Mouse (Mus musculus): ENCODE measurements around the gene Spaar. TPM values are rescaled to one million over a fixed set of nuclear protein-coding genes. Genes with fewer than 3 reads are reported as not detected.

Gene Spaar
- total RNA-seq, 1 experiment: 0.62 TPM

DNA sequence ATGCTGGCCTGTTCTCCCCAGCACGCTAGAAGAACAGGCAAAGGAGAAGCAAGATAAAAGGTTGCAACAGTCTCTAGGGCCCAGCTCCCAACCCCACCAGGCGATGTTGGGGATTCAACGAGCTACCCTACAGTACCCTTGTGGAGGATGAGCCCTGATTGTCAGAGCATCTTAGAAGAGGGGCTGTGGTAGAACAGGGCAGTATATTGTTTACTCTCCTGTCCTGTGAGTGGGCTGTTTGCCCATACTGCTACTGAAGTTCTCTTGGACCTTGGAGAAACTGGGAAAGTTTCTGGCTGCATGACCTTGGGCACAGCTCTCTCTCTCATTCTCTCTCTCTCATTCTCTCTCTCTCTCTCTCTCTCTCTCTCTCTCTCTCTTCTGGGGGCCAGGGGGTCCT, 708 bp upstream of the Spaar start:
- Histone ChIP-seq H3K27ac (ENCODE audit: insufficient read depth, low read depth, low read length, poor library complexity, severe bottlenecking) (no peak overlapping the region), H3K9me3 (ENCODE audit: control insufficient read depth, insufficient read depth, low read depth, low read length) (no peaks in the 10 kb centered on the region), H3K36me3 (ENCODE audit: control insufficient read depth, insufficient read depth, low read length, poor library complexity, severe bottlenecking) (no peaks in the 10 kb centered on the region), H3K4me3 (ENCODE audit: insufficient read depth in 1 of 2, low read depth in 1 of 2, low read length in 2 of 2, poor library complexity in 1 of 2, severe bottlenecking in 1 of 2) (no peak overlapping the region), H3K4me1 (ENCODE audit: control insufficient read depth in 2 of 2, insufficient read depth in 2 of 2, low read length in 2 of 2, poor library complexity in 1 of 2) (peaks cover 5 to 13% of the 10 kb centered on the region in 2 experiments; a peak in 3 of 4 replicates), H3K9ac (ENCODE audit: insufficient read depth, low read depth, low read length, poor library complexity, severe bottlenecking) (no peak overlapping the region)
- in situ Hi-C loops (cut with MboI; ENCODE audit: low sequenced_read_pairs in 2 of 2, unreplicated experiment in 2 of 2): loop anchor here (25.0 kb wide), 1 partner anchor 133 kb away; the partner anchor contains the start of gene Olfr155 (in 2 of the 2)
- TF ChIP-seq MAFK (IDR thresholded peaks at IDR 0.05; ENCODE audit: insufficient read depth, low read depth, low read length): no peak
- no peak for TF ChIP-seq ZC3H11A (IDR thresholded peaks at IDR 0.05; ENCODE audit: borderline replicate concordance, low read depth, low read length)
- TF ChIP-seq CHD2 (IDR thresholded peaks at IDR 0.05; ENCODE audit: low read depth, low read length): no peak
- TF ChIP-seq ZNF384 (IDR thresholded peaks at IDR 0.05; ENCODE audit: low read depth, low read length): no peak
- TF ChIP-seq HCFC1 (IDR thresholded peaks at IDR 0.05; ENCODE audit: borderline replicate concordance, insufficient read depth, low read length): no peak
- DNase-seq (ENCODE audit: low read depth, low spot score): no peak

DNA sequence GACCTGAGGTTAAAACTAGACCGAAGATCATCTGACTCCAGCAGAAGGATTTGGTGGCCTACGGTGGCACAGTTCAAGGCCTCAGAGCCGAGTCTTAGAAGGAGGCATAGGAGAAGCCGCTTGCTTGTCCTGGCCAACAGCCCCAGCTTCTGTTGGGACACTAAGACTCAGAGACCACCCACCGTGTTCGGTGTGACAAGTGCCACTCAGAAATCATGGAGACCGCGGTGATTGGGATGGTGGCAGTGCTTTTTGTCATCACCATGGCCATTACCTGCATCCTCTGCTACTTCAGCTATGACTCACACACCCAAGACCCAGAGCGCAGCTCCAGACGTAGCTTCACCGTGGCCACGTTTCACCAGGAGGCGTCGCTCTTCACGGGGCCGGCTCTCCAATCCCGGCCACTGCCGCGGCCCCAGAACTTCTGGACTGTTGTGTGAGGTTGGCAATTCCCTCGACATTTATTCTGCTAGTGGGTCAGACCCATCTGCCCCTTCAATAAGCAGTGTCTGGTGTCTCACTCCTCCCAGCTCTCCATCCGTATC, 990 bp downstream of the Spaar start:
- Histone ChIP-seq H3K9me3 (ENCODE audit: control insufficient read depth, insufficient read depth, low read depth, low read length) (no peaks in the 10 kb centered on the region), H3K4me3 (ENCODE audit: insufficient read depth in 1 of 2, low read depth in 1 of 2, low read length in 2 of 2, poor library complexity in 1 of 2, severe bottlenecking in 1 of 2) (no peak overlapping the region), H3K4me1 (ENCODE audit: control insufficient read depth in 2 of 2, insufficient read depth in 2 of 2, low read length in 2 of 2, poor library complexity in 1 of 2) (peaks cover 5 to 13% of the 10 kb centered on the region in 2 experiments; a peak in 3 of 4 replicates), H3K36me3 (ENCODE audit: control insufficient read depth, insufficient read depth, low read length, poor library complexity, severe bottlenecking) (no peaks in the 10 kb centered on the region), H3K27ac (ENCODE audit: insufficient read depth, low read depth, low read length, poor library complexity, severe bottlenecking) (no peak overlapping the region), H3K9ac (ENCODE audit: insufficient read depth, low read depth, low read length, poor library complexity, severe bottlenecking) (no peak overlapping the region)
- no peak for DNase-seq (ENCODE audit: low read depth, low spot score)
- in situ Hi-C loops (cut with MboI; ENCODE audit: low sequenced_read_pairs in 2 of 2, unreplicated experiment in 2 of 2): loop anchor here (25.0 kb wide), 1 partner anchor 131 kb away; the partner anchor contains the start of gene Olfr155 (in 2 of the 2)
- no peak for TF ChIP-seq ZC3H11A (IDR thresholded peaks at IDR 0.05; ENCODE audit: borderline replicate concordance, low read depth, low read length)
- no peak for TF ChIP-seq HCFC1 (IDR thresholded peaks at IDR 0.05; ENCODE audit: borderline replicate concordance, insufficient read depth, low read length)
- TF ChIP-seq MAFK (IDR thresholded peaks at IDR 0.05; ENCODE audit: insufficient read depth, low read depth, low read length): no peak
- no peak for TF ChIP-seq CHD2 (IDR thresholded peaks at IDR 0.05; ENCODE audit: low read depth, low read length)
- no peak for TF ChIP-seq ZNF384 (IDR thresholded peaks at IDR 0.05; ENCODE audit: low read depth, low read length)

DNA sequence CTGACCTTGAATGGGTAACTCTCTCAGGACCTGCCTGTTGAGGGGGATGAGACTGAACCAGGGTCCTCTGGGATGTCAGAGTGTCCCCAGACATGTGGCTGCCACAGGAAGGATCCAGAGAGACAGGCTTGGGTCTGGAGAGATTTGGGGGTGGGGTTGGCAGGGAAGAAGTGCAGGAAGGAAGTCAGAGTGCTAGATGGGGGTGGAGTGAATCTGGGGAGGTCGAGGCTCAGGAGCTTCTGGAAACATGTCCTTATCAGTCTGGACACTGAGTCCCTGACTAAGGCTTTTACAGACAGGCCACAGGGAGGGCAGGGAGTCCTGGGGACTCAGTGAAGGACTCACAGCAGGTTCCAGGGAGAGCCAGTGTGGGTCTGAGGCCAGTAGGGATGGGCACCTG, 2.3 kb downstream of the Spaar start:
- H3K4me3 ChIP-seq (ENCODE audit: insufficient read depth in 1 of 2, low read depth in 1 of 2, low read length in 2 of 2, poor library complexity in 1 of 2, severe bottlenecking in 1 of 2): no peak overlapping the region
- in situ Hi-C loops (cut with MboI; ENCODE audit: low sequenced_read_pairs in 2 of 2, unreplicated experiment in 2 of 2): loop anchor here (25.0 kb wide), 1 partner anchor 130 kb away; the partner anchor contains the start of gene Olfr155 (in 2 of the 2)
- H3K9me3 ChIP-seq (ENCODE audit: control insufficient read depth, insufficient read depth, low read depth, low read length): no peaks in the 10 kb centered on the region
- peaks cover 5 to 10% of the 10 kb centered on the region in 2 experiments; a peak in 3 of 4 replicates for H3K4me1 ChIP-seq (ENCODE audit: control insufficient read depth in 2 of 2, insufficient read depth in 2 of 2, low read length in 2 of 2, poor library complexity in 1 of 2)
- no peak overlapping the region for H3K27ac ChIP-seq (ENCODE audit: insufficient read depth, low read depth, low read length, poor library complexity, severe bottlenecking)
- H3K9ac ChIP-seq (ENCODE audit: insufficient read depth, low read depth, low read length, poor library complexity, severe bottlenecking): no peak overlapping the region
- TF ChIP-seq HCFC1 (IDR thresholded peaks at IDR 0.05; ENCODE audit: borderline replicate concordance, insufficient read depth, low read length): no peak
- no peak for TF ChIP-seq ZC3H11A (IDR thresholded peaks at IDR 0.05; ENCODE audit: borderline replicate concordance, low read depth, low read length)
- H3K36me3 ChIP-seq (ENCODE audit: control insufficient read depth, insufficient read depth, low read length, poor library complexity, severe bottlenecking): no peaks in the 10 kb centered on the region
- no peak for DNase-seq (ENCODE audit: low read depth, low spot score)

DNA sequence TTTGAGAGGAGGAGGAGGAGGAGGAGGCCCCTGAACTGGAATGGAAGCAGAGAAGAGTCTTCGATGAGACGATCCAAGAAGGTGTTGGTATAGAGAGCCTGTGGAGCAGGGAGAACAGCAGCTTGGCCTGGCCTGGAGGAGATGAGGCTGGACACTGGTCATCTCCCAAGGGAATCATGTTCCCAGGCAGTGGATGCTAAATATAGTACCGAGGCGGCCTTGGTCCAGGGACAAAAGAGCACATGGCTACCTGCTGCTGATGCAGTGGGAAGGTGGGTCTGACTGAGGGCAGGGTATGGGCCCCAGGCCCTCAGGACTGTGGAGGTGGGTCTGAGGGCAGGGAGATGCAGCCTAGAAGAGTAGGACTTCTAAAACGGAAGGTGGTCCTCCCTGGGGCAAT, 3.4 kb downstream of the Spaar start:
- no peak for DNase-seq (ENCODE audit: low read depth, low spot score)
- H3K27ac ChIP-seq (ENCODE audit: insufficient read depth, low read depth, low read length, poor library complexity, severe bottlenecking): no peak overlapping the region
- in situ Hi-C loops (cut with MboI; ENCODE audit: low sequenced_read_pairs in 2 of 2, unreplicated experiment in 2 of 2): loop anchor here (25.0 kb wide), 1 partner anchor 129 kb away; the partner anchor contains the start of gene Olfr155 (in 2 of the 2)
- no peak overlapping the region for H3K4me3 ChIP-seq (ENCODE audit: insufficient read depth in 1 of 2, low read depth in 1 of 2, low read length in 2 of 2, poor library complexity in 1 of 2, severe bottlenecking in 1 of 2)
- TF ChIP-seq ZNF384 (IDR thresholded peaks at IDR 0.05; ENCODE audit: low read depth, low read length) (no peak), ZC3H11A (IDR thresholded peaks at IDR 0.05; ENCODE audit: borderline replicate concordance, low read depth, low read length) (no peak), HCFC1 (IDR thresholded peaks at IDR 0.05; ENCODE audit: borderline replicate concordance, insufficient read depth, low read length) (no peak), MAFK (IDR thresholded peaks at IDR 0.05; ENCODE audit: insufficient read depth, low read depth, low read length) (no peak), CHD2 (IDR thresholded peaks at IDR 0.05; ENCODE audit: low read depth, low read length) (no peak)
- H3K9me3 ChIP-seq (ENCODE audit: control insufficient read depth, insufficient read depth, low read depth, low read length): no peaks in the 10 kb centered on the region
- H3K4me1 ChIP-seq (ENCODE audit: control insufficient read depth in 2 of 2, insufficient read depth in 2 of 2, low read length in 2 of 2, poor library complexity in 1 of 2): peaks cover 5 to 6% of the 10 kb centered on the region in 2 experiments; a peak in 3 of 4 replicates
- no peaks in the 10 kb centered on the region for H3K36me3 ChIP-seq (ENCODE audit: control insufficient read depth, insufficient read depth, low read length, poor library complexity, severe bottlenecking)
- no peak overlapping the region for H3K9ac ChIP-seq (ENCODE audit: insufficient read depth, low read depth, low read length, poor library complexity, severe bottlenecking)

Measured in ES-E14 (cell line).